Mouse (Mus musculus): ENCODE data around the gene Cdc25a. TPM values are rescaled to one million over a fixed set of nuclear protein-coding genes. Genes with fewer than 3 reads are reported as not detected.

The Cdc25a gene
- polyA plus RNA-seq, 1 experiment, result 28.3 TPM

DNA sequence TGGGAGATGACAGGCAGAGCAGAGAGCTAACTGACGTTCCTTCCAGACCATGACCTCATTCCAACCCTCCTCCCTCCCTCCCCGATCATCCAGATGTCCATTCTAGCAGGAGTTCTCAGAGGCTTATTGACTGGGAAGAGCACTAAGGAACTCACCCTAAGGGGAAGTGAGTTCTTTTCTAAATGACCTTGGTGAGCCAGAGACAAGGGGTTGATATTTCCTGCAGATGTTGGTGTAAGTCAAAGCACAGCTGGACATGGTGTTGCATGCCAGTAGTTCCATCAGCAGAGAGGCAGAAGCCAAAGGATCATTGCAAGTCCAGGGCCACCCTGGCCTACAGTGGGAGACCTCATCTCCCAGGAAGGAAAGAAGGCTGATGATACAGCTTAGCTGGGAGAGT, 22.6 kb downstream of the Cdc25a start:
- WGBS, result 67% methylated on average over 2 of the region's 2 CpGs
- no peak overlapping the region for H3K4me3 ChIP-seq (replicated peaks; ENCODE audit: control insufficient read depth, low read depth, low read length)
- H3K4me1 ChIP-seq (ENCODE audit: control insufficient read depth, insufficient read depth, low read length), result no peaks in the 10 kb centered on the region
- TF ChIP-seq CTCF (IDR thresholded peaks at IDR 0.05; ENCODE audit: control insufficient read depth, insufficient read depth, low read length), result no peak
- TF ChIP-seq POLR2A (IDR thresholded peaks at IDR 0.05; ENCODE audit: borderline replicate concordance, control insufficient read depth, low read depth, low read length), result no peak
- no peak overlapping the region for H3K27ac ChIP-seq (ENCODE audit: control insufficient read depth, insufficient read depth, low read depth, low read length, poor library complexity)

DNA sequence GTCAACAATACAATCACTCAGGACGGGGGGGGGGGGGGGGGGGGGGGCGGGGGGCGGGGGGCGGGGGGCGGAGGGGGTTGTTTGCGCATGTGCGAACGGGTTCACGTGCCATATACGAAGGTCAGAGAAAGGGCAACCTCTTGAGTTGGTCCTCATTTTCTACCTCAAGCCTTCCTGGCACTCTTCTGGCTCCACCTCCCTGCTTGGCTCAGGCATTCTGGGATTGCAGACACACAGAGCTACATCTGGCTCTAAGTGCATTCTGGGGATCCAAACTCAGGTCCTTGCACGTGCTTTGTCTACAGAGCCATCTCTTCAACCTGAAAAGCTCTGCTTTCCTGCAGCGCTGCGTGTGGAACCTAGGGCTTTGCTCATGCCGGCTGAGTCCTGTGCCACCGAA, 24.0 kb downstream of the Cdc25a start:
- Histone ChIP-seq H3K27ac (ENCODE audit: control insufficient read depth, insufficient read depth, low read depth, low read length, poor library complexity) (no peak overlapping the region), H3K4me1 (ENCODE audit: control insufficient read depth, insufficient read depth, low read length) (no peaks in the 10 kb centered on the region), H3K4me3 (replicated peaks; ENCODE audit: control insufficient read depth, low read depth, low read length) (no peak overlapping the region)
- 75% methylated on average over 11 of the region's 15 CpGs for WGBS
- TF ChIP-seq CTCF (IDR thresholded peaks at IDR 0.05; ENCODE audit: control insufficient read depth, insufficient read depth, low read length) (no peak), POLR2A (IDR thresholded peaks at IDR 0.05; ENCODE audit: borderline replicate concordance, control insufficient read depth, low read depth, low read length) (no peak)

DNA sequence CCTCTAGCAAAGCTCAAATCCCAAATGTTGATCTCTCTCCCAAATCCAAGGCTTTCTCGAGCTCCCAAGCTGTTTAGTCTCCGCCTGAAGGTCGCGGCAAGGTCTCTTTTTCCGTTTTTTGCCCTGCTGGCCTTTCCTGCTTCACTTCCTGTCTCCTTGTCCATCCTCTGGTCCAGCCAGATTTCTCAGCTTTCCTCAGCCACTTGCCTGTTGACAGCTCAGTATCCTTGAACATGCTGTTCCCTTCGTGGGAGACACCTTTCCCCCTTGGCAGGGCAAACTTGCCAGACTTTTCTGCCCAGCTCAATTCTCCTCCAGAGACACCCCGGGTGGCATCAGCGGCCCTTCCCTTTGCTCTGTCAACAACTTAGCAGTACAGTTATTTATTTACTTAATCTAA, 24.4 kb downstream of the Cdc25a start:
- 71% methylated on average over 8 of the region's 8 CpGs for WGBS
- no peak overlapping the region for H3K27ac ChIP-seq (ENCODE audit: control insufficient read depth, insufficient read depth, low read depth, low read length, poor library complexity)
- no peaks in the 10 kb centered on the region for H3K4me1 ChIP-seq (ENCODE audit: control insufficient read depth, insufficient read depth, low read length)
- no peak overlapping the region for H3K4me3 ChIP-seq (replicated peaks; ENCODE audit: control insufficient read depth, low read depth, low read length)
- TF ChIP-seq POLR2A (IDR thresholded peaks at IDR 0.05; ENCODE audit: borderline replicate concordance, control insufficient read depth, low read depth, low read length) (no peak), CTCF (IDR thresholded peaks at IDR 0.05; ENCODE audit: control insufficient read depth, insufficient read depth, low read length) (no peak)

DNA sequence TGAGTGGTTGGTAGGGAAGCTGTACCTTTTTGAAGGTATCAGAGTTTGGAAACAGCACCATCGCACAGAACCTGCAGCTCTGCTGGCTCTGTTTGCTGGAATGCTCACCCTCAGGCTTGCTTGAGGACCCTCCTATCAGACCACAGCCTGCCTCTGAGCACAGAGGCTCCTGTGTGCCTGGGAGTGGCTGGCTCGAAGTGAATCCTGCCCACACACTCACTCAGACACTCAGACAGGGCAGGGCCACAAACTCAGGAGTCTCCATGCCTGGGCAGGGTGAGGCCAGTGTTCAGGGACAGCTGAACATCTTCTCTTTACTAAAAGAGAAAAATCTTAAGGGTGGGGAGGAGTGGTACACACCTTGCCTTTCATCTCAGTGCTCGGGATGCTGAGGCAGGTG, 25.2 kb downstream of the Cdc25a start:
- Histone ChIP-seq H3K4me3 (replicated peaks; ENCODE audit: control insufficient read depth, low read depth, low read length) (no peak overlapping the region), H3K27ac (ENCODE audit: control insufficient read depth, insufficient read depth, low read depth, low read length, poor library complexity) (no peak overlapping the region), H3K4me1 (ENCODE audit: control insufficient read depth, insufficient read depth, low read length) (no peaks in the 10 kb centered on the region)
- TF ChIP-seq POLR2A (IDR thresholded peaks at IDR 0.05; ENCODE audit: borderline replicate concordance, control insufficient read depth, low read depth, low read length), result no peak
- TF ChIP-seq CTCF (IDR thresholded peaks at IDR 0.05; ENCODE audit: control insufficient read depth, insufficient read depth, low read length), result no peak
- 73% methylated on average over 3 of the region's 3 CpGs for WGBS

DNA sequence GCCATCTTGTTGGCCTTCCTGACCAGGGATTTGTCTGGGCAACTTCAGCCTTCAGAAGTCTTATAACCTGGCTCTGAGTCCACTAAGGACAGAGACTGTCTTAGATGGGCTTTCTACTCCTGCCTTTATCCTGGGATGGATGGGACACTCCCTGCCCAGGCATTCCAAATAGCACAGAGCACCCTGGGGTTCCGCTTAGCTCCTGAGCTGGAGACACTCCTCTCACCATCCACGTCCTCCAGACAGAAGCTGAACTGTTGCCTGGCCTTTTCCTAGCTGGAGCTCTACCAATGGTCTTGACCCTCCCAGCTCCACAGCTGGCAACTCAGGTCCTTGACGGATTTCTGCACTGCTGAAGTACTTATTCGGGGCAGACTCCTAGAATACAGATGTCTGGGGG, 26.9 kb downstream of the Cdc25a start:
- 80% methylated on average over 4 of the region's 4 CpGs for WGBS
- TF ChIP-seq CTCF (IDR thresholded peaks at IDR 0.05; ENCODE audit: control insufficient read depth, insufficient read depth, low read length) (no peak), POLR2A (IDR thresholded peaks at IDR 0.05; ENCODE audit: borderline replicate concordance, control insufficient read depth, low read depth, low read length) (no peak)
- H3K27ac ChIP-seq (ENCODE audit: control insufficient read depth, insufficient read depth, low read depth, low read length, poor library complexity), result no peak overlapping the region
- no peak overlapping the region for H3K4me3 ChIP-seq (replicated peaks; ENCODE audit: control insufficient read depth, low read depth, low read length)
- H3K4me1 ChIP-seq (ENCODE audit: control insufficient read depth, insufficient read depth, low read length), result no peaks in the 10 kb centered on the region

DNA sequence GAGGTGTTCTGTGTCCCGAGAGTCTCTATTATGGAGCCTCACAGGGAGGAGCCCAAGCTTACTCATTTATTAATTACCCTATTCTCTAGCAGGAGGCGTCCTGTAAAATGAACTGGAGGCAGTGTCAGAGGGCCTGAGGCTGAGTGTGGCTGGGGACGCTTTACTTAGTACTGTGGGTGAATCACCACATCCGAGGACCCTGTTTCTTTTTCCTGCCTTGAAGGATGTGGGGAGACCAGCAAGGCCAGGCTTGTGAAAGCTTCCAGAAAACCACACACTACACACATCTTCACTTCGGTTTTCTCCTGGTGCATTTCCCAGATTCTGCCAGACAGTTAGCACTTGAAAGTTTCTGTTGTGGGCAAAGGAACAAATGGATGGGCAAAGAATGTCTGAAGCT, 27.4 kb downstream of the Cdc25a start:
- H3K4me1 ChIP-seq (ENCODE audit: control insufficient read depth, insufficient read depth, low read length), result no peaks in the 10 kb centered on the region
- no peak overlapping the region for H3K27ac ChIP-seq (ENCODE audit: control insufficient read depth, insufficient read depth, low read depth, low read length, poor library complexity)
- no peak overlapping the region for H3K4me3 ChIP-seq (replicated peaks; ENCODE audit: control insufficient read depth, low read depth, low read length)
- WGBS, result 44% methylated on average over 5 of the region's 5 CpGs
- no peak for TF ChIP-seq POLR2A (IDR thresholded peaks at IDR 0.05; ENCODE audit: borderline replicate concordance, control insufficient read depth, low read depth, low read length)
- no peak for TF ChIP-seq CTCF (IDR thresholded peaks at IDR 0.05; ENCODE audit: control insufficient read depth, insufficient read depth, low read length)

DNA sequence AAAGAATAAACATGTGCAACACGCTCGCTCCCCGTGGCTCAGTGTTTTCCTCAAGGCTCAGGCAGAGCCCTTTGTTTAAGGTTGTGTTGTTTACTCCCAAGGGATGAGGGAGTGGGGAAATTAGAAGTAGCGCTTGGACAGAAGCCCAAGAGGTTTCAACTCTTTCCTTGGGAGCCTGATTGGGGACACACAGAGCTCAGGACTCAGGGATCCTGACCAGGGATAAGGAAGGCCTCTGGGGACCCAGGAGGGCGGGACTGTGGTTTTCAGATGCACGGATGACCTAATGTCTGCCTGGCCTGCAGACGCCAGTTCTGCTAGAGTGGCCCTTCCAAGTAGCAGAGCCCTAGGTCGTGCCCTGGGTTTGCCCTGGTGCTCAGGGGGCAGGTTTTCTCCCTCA, 31.9 kb downstream of the Cdc25a start:
- Histone ChIP-seq H3K4me1 (ENCODE audit: control insufficient read depth, insufficient read depth, low read length) (peaks cover 1% of the 10 kb centered on the region), H3K4me3 (replicated peaks; ENCODE audit: control insufficient read depth, low read depth, low read length) (no peak overlapping the region), H3K27ac (ENCODE audit: control insufficient read depth, insufficient read depth, low read depth, low read length, poor library complexity) (no peak overlapping the region)
- 70% methylated on average over 8 of the region's 8 CpGs for WGBS
- TF ChIP-seq CTCF (IDR thresholded peaks at IDR 0.05; ENCODE audit: control insufficient read depth, insufficient read depth, low read length) (no peak), POLR2A (IDR thresholded peaks at IDR 0.05; ENCODE audit: borderline replicate concordance, control insufficient read depth, low read depth, low read length) (no peak)

DNA sequence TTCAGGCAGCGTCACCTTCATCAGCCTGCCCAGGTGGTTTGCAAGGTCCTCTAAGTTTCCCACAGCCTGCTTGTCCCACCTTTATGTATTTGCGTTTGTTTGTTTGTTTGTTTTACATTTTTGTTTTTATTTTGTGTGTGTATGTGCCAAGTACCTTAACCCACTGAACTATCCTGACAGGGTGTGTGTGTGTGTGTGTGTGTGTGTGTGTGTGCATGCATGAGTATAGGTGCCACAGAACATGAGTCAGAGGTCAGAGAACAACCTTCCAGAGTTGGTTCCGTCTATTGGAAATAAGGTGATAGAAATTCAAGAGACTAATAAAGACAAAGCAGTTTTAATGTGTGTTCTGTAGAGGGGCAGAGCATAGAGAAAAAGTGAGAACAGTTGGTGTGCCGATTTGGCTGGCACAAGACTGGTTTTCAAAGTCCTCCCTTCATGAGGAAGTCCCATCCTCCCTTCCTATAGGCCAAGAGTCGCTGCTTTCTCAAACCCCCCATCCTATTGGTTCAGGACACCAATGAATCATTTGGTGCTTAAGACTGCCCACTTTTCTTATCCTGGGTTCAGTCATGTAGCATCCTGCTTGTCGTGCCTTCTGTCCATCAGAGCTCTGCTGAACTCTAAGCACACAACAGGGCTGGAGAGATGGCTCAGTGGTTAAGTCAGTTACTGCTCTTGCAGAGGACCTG, 32.5 kb downstream of the Cdc25a start:
- H3K27ac ChIP-seq (ENCODE audit: control insufficient read depth, insufficient read depth, low read depth, low read length, poor library complexity), result no peak overlapping the region
- TF ChIP-seq CTCF (IDR thresholded peaks at IDR 0.05; ENCODE audit: control insufficient read depth, insufficient read depth, low read length), result no peak
- no peak for TF ChIP-seq POLR2A (IDR thresholded peaks at IDR 0.05; ENCODE audit: borderline replicate concordance, control insufficient read depth, low read depth, low read length)
- H3K4me3 ChIP-seq (replicated peaks; ENCODE audit: control insufficient read depth, low read depth, low read length), result no peak overlapping the region
- WGBS, result 46% methylated on average over 6 of the region's 6 CpGs
- H3K4me1 ChIP-seq (ENCODE audit: control insufficient read depth, insufficient read depth, low read length), result peaks cover 1% of the 10 kb centered on the region

DNA sequence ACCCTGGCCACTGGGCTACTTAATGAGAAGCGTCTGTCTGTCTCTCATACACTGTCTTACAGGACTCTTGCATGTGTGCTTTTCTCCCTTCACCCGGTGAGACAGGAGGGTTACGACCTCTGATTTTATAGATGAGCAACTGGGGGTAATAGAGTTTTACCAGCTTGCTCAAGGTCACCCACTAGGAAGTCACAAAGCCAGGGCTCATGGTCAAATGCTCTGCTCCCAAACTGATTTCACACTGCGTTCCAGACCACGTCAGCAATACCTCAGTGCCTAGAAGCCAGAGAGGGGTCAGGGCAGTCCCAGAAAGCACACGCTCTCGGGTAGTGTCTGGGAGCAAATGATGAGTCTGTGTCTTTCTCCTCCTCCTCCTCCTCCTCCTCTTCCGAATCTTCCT, 33.7 kb downstream of the Cdc25a start:
- no peak overlapping the region for H3K4me3 ChIP-seq (replicated peaks; ENCODE audit: control insufficient read depth, low read depth, low read length)
- H3K4me1 ChIP-seq (ENCODE audit: control insufficient read depth, insufficient read depth, low read length), result peaks cover 1% of the 10 kb centered on the region
- WGBS, result 79% methylated on average over 8 of the region's 8 CpGs
- no peak for TF ChIP-seq POLR2A (IDR thresholded peaks at IDR 0.05; ENCODE audit: borderline replicate concordance, control insufficient read depth, low read depth, low read length)
- no peak for TF ChIP-seq CTCF (IDR thresholded peaks at IDR 0.05; ENCODE audit: control insufficient read depth, insufficient read depth, low read length)
- H3K27ac ChIP-seq (ENCODE audit: control insufficient read depth, insufficient read depth, low read depth, low read length, poor library complexity), result no peak overlapping the region
